Mouse (Mus musculus): ENCODE measurements around the gene Psme3. TPM values are rescaled to one million over a fixed set of nuclear protein-coding genes. Genes with fewer than 3 reads are reported as not detected.

The Psme3 gene
- 182 and 189 TPM in 2 replicates for polyA plus RNA-seq (2016; fragmentation: Nextera tagmentation; extraction: Ambion mirVana)

DNA sequence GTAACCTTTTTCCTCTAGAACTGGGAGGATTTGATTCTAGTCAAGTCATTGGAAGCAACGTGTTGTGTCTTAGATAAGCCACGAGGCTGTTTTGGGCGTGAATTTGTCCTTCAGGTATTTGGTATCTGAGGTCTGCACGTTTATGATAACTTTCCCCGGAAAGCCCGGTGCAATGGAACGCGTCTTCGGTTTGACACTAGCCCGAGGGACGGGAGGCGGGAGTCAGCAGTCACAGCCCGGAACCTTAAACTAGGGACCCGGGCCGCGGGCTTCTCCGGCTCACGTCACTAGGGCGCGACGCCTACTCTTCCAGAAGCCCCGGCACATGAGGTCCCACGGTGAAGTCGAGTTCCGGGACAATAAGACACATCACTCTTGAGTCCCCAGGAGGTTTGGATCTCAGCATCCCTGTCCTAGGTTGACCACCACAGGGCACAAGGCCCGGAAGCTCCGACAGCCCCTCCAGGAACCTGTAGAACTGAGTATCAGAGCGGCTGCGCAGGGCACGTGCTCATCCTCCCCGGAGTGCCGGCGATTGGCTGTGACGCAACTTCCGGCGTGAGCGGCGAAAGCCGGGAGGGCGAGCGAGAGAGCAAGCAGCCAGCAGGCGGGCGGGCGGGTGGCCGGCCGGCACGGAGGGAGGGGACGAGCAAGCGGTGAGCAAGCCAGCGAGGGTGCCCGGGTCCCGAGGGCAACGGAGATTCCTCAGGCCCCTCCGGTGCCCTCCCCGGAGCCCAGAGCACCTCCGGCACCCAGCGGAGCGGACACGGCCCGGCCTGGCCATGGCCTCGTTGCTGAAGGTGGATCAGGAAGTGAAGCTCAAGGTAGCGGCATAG lies at the start of gene Psme3:
TSS of gene Psme3 (plus strand) at position 549 of the 836 bp plus-strand sequence.
- Histone ChIP-seq H3K9me3 (no peaks in the 10 kb centered on the region), H3K9ac (peak within 1 kb of the TSS; percentile 94), H3K4me1 (peaks cover 18% of the 10 kb centered on the region), H3K4me3 (replicated peaks) (peak within 1 kb of the TSS; percentile 84), H3K36me3 (replicated peaks) (peaks cover 32% of the 10 kb centered on the region), H3K27me3 (0 out of 2 replicates have a peak, but pooled peaks cover 6% of the 10 kb centered on the region), H3K27ac (peak within 1 kb of the TSS; percentile 54), H3K4me2 (peak within 1 kb of the TSS; percentile 99)
- WGBS = under 1% methylated on average over 62 of the region's 62 CpGs
- peak; percentile 93 for ATAC-seq (ENCODE audit: low FRiP score)

DNA sequence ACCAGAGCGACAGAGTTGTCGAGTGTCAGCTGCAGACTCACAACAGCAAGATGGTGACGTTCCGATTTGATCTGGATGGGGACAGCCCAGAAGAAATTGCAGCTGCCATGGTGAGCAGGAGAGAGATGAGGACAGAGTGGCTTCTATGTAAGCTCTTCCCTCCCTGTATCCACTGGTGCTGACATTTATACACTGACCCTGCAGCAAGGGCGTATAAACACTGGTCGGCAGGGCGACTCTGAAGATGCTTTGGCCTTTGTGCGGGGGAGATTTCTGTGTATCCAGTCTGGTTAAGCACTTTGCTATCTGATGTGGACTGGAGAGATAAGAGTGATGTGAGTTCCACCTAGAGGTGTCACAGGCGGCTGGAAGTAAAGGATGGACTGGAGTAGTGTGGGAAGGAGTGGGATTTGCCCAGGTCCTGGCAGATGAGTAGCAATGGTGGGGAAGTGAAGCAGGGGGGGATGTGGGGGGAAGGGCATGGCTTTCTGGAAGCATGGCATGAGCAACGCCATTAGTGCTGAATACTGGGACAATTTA lies 46.4 kb upstream of the Psme3 start:
- no peak overlapping the region for H3K4me3 ChIP-seq (replicated peaks)
- H3K36me3 ChIP-seq (replicated peaks) = no peaks in the 10 kb centered on the region
- no peaks in the 10 kb centered on the region for H3K9me3 ChIP-seq
- ATAC-seq (ENCODE audit: low FRiP score) = no peak
- 33% methylated on average over 10 of the region's 10 CpGs for WGBS
- H3K4me2 ChIP-seq = no peak overlapping the region
- peaks cover 43% of the 10 kb centered on the region for H3K27me3 ChIP-seq
- no peak overlapping the region; the same call in 1 of the 2 replicates for H3K9ac ChIP-seq
- no peak overlapping the region for H3K27ac ChIP-seq
- peaks cover 10% of the 10 kb centered on the region for H3K4me1 ChIP-seq

DNA sequence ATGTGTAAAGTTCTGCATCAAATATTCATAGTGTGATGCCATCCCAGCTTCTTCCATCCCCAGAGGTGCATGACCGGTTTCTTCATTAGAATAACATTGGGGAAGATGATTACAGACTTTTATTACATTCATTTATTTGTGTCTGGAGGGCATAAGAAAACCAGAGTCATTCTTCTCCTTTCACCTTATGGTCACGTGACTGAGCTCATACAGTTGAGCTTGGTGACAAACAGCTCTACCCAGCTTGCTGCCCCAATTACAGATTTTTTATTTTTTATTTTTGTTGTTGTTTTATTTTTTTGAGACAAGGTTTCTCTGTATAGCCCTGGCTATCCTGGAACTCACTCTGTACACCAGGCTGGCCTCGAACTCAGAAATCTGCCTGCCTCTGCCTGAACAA lies 43.6 kb upstream of the Psme3 start:
- peaks cover 14% of the 10 kb centered on the region for H3K4me1 ChIP-seq
- no peak overlapping the region for H3K9ac ChIP-seq
- no peak for ATAC-seq (ENCODE audit: low FRiP score)
- no peak overlapping the region for H3K4me3 ChIP-seq (replicated peaks)
- no peak overlapping the region for H3K4me2 ChIP-seq
- no peaks in the 10 kb centered on the region for H3K9me3 ChIP-seq
- H3K27ac ChIP-seq = no peak overlapping the region
- H3K27me3 ChIP-seq = peaks cover 26% of the 10 kb centered on the region; the same call in 1 of the 2 replicates
- no peaks in the 10 kb centered on the region for H3K36me3 ChIP-seq (replicated peaks)
- 88% methylated on average over 3 of the region's 3 CpGs for WGBS

DNA sequence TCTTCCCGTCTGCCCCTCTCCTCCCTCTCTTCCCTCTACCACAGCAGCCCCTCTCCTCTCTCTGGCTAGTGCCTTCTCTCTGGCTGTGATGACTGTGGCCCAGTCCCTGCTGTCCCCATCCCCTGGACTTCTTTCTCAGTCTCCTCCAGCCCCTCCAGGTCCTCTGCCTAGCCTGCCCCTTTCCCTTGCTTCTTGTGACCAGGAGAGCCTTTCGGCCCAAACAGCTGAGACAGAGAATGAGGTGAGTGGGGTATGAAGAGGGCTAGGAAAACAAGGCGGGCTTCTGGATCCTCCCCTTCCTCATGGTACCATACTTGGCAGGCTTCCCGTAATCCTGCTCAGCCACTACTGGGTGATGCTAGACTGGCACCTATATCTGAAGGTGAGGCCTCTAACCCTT lies 40.7 kb upstream of the Psme3 start:
- Histone ChIP-seq H3K9me3 (no peaks in the 10 kb centered on the region), H3K4me3 (replicated peaks) (no peak overlapping the region), H3K36me3 (replicated peaks) (no peaks in the 10 kb centered on the region), H3K27ac (0 out of 2 replicates have a peak overlapping the region, but pooled peaks have one; percentile 15), H3K4me2 (no peak overlapping the region), H3K27me3 (peaks cover 15% of the 10 kb centered on the region), H3K9ac (no peak overlapping the region), H3K4me1 (peaks cover 29% of the 10 kb centered on the region)
- 72% methylated on average over 4 of the region's 4 CpGs for WGBS
- ATAC-seq (ENCODE audit: low FRiP score) = no peak

DNA sequence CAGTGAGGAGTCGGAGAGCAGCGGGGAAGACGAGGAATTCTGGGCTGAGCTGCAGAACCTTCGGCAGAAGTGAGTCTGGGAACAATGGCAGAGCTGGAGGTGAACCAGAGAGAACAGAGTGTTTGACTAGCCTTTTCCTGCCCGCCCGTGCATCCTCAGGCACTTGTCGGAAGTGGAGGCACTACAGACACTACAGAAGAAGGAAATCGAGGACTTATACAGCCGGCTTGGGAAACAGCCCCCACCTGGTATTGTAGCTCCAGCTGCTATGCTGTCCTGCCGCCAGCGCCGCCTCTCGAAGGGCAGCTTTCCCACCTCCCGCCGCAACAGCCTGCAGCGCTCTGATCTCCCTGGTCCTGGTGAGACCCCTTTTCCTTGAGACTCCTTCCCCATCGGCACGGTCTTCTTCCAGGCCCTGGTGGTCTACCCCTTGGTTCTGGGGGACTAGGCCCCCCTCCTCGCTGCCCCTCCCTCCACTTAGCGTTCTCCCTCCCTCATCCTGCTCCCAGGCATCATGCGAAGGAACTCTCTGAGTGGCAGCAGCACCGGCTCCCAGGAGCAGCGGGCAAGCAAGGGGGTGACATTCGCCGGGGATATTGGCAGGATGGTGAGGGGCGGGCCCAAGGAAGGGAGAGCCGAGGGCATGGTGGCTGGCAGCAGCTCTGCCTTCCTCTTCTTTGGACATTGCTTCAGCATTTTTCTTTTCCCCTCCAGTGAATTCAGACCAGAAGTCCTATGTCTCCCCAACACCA lies 39.5 kb upstream of the Psme3 start:
- Histone ChIP-seq H3K36me3 (replicated peaks) (no peaks in the 10 kb centered on the region), H3K9ac (no peak overlapping the region), H3K4me2 (peak overlapping the region; percentile 17), H3K9me3 (no peaks in the 10 kb centered on the region), H3K4me1 (peaks cover 29% of the 10 kb centered on the region), H3K27ac (no peak overlapping the region), H3K4me3 (replicated peaks) (no peak overlapping the region), H3K27me3 (peaks cover 26% of the 10 kb centered on the region)
- WGBS = 24% methylated on average over 27 of the region's 27 CpGs
- ATAC-seq (ENCODE audit: low FRiP score) = no peak

DNA sequence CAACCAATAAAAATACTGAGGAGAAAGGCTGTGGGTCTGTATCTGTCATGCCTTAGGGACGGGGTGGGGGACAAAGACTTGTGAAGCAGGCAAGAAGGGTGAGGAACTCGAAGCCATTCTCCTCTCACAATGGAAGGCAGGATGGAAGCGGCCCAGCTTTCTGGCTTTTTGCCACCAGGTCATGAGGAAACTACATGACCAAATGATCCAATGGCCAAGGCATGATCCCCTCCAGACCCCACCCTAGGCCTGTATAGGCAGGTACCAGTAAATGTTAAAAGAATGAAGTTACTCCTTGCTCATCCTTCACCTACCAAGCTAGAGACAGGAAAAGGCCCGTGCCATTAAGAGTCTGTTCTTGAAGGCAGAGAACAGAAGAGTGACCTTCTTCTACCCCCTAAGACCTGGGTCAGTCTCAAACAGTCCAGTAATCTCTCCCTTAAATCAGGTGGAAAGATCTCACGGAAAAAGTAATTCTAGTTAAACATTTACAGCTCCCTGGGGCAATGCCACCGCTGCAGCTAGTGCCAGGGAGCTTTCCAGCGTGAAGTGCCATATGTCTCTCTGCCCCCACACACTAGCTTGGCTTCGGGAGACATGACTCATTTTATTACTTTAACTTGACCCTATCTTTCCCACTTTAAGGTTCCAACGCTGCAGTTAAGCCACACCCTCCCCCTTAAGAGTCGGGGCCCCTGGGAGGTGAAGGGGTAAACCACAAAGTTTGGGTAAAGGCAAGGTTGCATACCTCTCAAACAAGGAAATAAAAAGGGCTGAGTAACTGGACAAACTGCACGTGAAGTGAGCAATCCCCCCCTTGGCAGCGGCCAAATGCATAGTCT lies 38.4 kb upstream of the Psme3 start:
- no peak for ATAC-seq (ENCODE audit: low FRiP score)

DNA sequence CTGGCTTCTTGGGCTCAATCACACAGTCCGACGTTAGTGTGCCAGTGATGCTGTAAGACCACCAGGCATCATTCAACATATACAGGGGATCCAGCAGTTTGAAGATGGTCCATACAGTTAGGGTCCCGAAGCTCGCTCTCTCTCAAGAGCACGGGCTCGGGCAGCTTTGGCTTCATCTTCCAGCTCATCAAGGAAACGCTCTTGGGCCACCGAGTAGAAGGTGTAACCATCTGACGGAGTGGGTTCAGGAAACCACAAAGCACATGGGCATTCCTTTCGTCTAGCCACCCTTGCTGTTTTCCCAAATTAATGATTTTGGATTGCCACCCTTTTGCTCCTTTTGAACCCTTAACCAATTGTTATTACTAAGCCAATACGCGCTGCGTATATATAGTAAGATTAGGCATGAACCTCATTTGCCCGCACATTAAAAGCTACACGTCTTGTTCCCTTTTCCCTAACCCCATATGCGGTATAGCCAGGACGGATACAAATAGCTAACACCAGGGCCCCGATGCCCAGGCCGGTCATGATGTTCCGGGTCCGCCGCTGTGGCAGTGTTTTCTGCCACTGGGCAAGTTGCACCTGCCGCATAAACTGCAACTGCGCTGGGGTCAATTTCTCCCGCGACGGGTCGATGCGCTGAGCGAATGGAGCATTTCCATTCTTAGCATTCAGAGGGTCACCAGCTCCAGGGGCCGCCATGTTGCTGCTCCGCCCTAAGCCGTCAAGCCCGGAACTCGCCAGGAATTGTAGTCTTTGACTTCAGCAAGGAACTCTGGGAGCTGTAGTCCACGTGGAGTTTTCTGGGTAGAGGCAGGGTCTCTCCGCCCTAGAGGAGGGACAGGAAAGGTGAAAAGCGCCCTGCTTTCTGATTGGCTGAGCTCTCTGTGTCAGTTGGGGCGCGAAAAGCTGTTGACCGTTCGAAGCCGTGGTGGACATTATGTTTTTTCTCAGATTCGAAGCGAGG lies 37.5 kb upstream of the Psme3 start, which contains the start of the genes Cntd1 and Coa3:
TSS of gene Cntd1 (plus strand) at position 790 of the 970 bp plus-strand sequence.
TSS of gene Coa3 (minus strand) at position 892 of the 970 bp plus-strand sequence.
- peak; percentile 95 for ATAC-seq (ENCODE audit: low FRiP score)
- H3K4me2 ChIP-seq = peak within 1 kb of the TSS; percentile 77
- H3K36me3 ChIP-seq (replicated peaks) = no peaks in the 10 kb centered on the region
- H3K9ac ChIP-seq = peak within 1 kb of the TSS; percentile 76
- H3K4me1 ChIP-seq = peaks cover 37% of the 10 kb centered on the region
- H3K9me3 ChIP-seq = no peaks in the 10 kb centered on the region
- WGBS = 11% methylated on average over 45 of the region's 45 CpGs
- H3K27me3 ChIP-seq = peaks cover 29% of the 10 kb centered on the region
- peak within 1 kb of the TSS; percentile 56; the same call in 1 of the 2 replicates for H3K27ac ChIP-seq
- H3K4me3 ChIP-seq (replicated peaks) = peak within 1 kb of the TSS; percentile 76

More for the DNA sequence above, 38.4 kb upstream of the Psme3 start:
- WGBS = 84% methylated on average over 12 of the region's 12 CpGs
- Histone ChIP-seq H3K4me2 (peak overlapping the region; percentile 77), H3K27ac (no peak overlapping the region), H3K4me3 (replicated peaks) (peak overlapping the region; percentile 76), H3K9ac (peak overlapping the region; percentile 76), H3K4me1 (peaks cover 29% of the 10 kb centered on the region), H3K9me3 (no peaks in the 10 kb centered on the region), H3K36me3 (replicated peaks) (no peaks in the 10 kb centered on the region), H3K27me3 (peaks cover 29% of the 10 kb centered on the region)

DNA sequence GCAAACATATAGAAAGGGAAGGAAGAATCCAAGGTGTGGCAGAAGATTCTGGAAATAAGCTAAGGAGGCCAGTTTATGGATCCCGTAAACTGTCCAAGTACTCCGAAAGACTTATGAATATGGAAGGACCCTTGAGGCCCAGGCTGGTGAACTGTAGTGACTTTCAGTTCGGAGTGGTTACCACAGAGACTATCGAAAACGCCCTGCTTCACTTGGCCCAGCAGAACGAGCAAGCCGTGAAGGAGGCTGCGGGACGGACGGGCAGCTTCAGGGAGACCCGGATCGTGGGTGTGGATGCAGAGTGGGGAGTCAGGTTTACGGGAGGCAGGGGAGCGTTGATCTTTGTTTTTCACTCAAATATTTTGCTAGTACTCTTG lies 36.8 kb upstream of the Psme3 start:
- no peak overlapping the region for H3K9ac ChIP-seq
- H3K36me3 ChIP-seq (replicated peaks) = no peaks in the 10 kb centered on the region
- no peak overlapping the region for H3K27ac ChIP-seq
- H3K4me2 ChIP-seq = peak overlapping the region; percentile 77
- H3K4me3 ChIP-seq (replicated peaks) = peak overlapping the region; percentile 76
- ATAC-seq (ENCODE audit: low FRiP score) = peak; percentile 18; the same call in 1 of the 2 replicates
- 63% methylated on average over 14 of the region's 14 CpGs for WGBS
- H3K4me1 ChIP-seq = peaks cover 38% of the 10 kb centered on the region
- peaks cover 29% of the 10 kb centered on the region for H3K27me3 ChIP-seq
- H3K9me3 ChIP-seq = no peaks in the 10 kb centered on the region

DNA sequence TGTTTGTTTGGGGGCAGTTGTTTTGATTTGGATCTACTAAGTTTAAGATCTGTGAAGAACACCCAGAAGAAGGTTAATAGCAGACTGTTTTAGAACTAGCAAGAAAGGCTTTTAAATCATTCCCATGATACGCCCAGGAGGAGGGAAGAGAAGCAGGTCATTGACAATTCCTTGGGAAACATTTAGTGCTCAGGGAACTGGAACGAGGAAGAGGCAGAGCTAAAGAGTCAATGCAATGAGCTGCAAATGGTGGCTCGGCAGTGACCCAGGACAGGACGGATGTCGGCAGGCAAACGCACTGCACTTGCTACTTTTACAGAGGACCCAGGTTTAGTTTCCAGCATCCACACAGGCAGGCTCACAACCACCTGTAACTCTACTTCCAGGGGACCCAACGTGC lies 35.2 kb upstream of the Psme3 start:
- no peak overlapping the region for H3K4me3 ChIP-seq (replicated peaks)
- H3K27me3 ChIP-seq = peaks cover 29% of the 10 kb centered on the region
- ATAC-seq (ENCODE audit: low FRiP score) = no peak
- no peaks in the 10 kb centered on the region for H3K9me3 ChIP-seq
- no peak overlapping the region for H3K9ac ChIP-seq
- no peak overlapping the region for H3K27ac ChIP-seq
- H3K36me3 ChIP-seq (replicated peaks) = peaks cover 2% of the 10 kb centered on the region; the same call in 1 of the 2 replicates
- H3K4me1 ChIP-seq = peaks cover 38% of the 10 kb centered on the region
- no peak overlapping the region for H3K4me2 ChIP-seq
- 59% methylated on average over 7 of the region's 7 CpGs for WGBS

DNA sequence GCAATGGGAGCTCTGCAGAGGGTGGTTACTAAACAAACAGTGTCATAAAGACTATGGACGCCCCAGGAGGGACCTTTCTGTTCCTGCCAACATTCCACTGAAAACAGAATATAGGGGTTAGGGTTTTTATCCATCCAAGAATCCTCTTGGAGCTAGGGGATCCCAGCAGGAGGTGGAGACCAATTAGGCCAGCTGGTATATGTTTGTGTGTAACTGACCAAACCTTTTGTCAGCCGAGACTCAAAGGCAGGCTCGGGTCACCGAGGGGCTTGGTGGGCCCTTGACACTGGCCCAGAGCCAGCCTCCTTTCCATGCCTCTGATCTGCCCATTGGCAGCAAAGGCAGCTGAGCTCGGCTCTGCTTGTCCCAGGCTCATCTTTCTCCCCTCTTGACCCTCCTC lies 33.1 kb upstream of the Psme3 start:
- H3K4me2 ChIP-seq = no peak overlapping the region
- peaks cover 20% of the 10 kb centered on the region for H3K4me1 ChIP-seq
- no peak overlapping the region for H3K4me3 ChIP-seq (replicated peaks)
- no peak overlapping the region for H3K27ac ChIP-seq
- no peaks in the 10 kb centered on the region for H3K9me3 ChIP-seq
- H3K36me3 ChIP-seq (replicated peaks) = peaks cover 11% of the 10 kb centered on the region; the same call in 1 of the 2 replicates
- ATAC-seq (ENCODE audit: low FRiP score) = no peak
- no peak overlapping the region for H3K9ac ChIP-seq
- H3K27me3 ChIP-seq = peaks cover 22% of the 10 kb centered on the region
- 9% methylated on average over 5 of the region's 5 CpGs for WGBS

Measured in forebrain, embryonic 12.5 days (tissue).